Mouse (Mus musculus) G1E (cell line): ENCODE results near the gene Spata9.

Source experiments
- CTCF ChIP-seq: IDR thresholded peaks from 2 replicates; pipeline ENCODE4 v1.5.1; 2012; ENCODE audit warnings: low read depth, low read length, inconsistent platforms, mixed read lengths
- POLR2AphosphoS5 ChIP-seq: IDR thresholded peaks from 2 replicates; pipeline ENCODE4 v1.6.1; 2012; ENCODE audit warnings: low read depth, low read length, inconsistent platforms; ENCODE audit not compliant: insufficient replicate concordance
- TAL1 ChIP-seq: conservative IDR thresholded peaks from 2 replicates; pipeline ENCODE4 v1.6.1; 2012; ENCODE audit warnings: low read depth, low read length, inconsistent platforms, mixed read lengths

GRCm38 (mm10) chr13:75976649-75977048 is 9.7 kb downstream of the Spata9 start:
- TF ChIP-seq POLR2AphosphoS5 (no peak), CTCF (no peak), TAL1 (no peak)
